In the genomic region with DNA sequence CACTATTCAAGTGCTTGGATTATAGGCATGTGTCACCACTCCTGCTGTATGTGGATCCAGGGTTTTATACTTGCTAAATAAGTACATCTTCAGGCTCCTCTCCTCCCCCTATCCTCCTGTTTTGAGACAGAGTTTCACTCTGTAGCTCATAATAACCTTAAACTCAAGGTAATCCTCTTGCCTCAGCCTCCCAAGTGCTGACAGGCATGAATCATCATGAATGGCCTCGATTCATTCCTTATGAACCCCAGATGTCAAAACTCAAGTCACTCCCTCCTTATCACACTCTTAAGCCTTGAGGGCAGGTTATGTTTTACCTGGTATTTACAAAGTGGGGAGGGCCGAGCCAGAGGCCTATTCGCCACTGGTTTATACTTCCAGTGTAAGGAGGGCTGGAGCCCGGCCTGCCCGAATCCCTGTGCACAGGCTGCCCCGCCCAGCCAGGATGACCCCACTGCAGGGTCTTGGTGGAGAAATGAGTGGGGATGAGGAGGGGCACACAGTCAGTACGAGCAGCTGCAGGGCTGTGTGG, we compare ENCODE assay signal across 26 mouse cellular contexts.
DNase-seq lines count a peak whose midpoint lies in the region; ATAC-seq lines count a peak whose summit lies in the region.
"Had no signal": no experiment of that assay in that cellular context is flagged by ENCODE, and none has a peak within 500 bp of the region (broad histone marks: within the 10 kb centered on the region; RNA-seq: fewer than 3 reads in every experiment).

No protein-coding gene starts in this region.

- no peak overlapping the region for H3K4me3 ChIP-seq in intestine, embryonic 16.5 days (ENCODE audit: low read length)
- H3K4me3 ChIP-seq in stomach, embryonic 16.5 days (replicated peaks; ENCODE audit: low read length), result no peak overlapping the region
- no peak overlapping the region for H3K4me3 ChIP-seq in heart, embryonic 10.5 days
- H3K4me3 ChIP-seq: embryonic facial prominence, embryonic 12.5 days; embryonic facial prominence, embryonic 15.5 days; forebrain, embryonic 12.5 days; forebrain, embryonic 15.5 days; heart, adult 2 months had no signal

- no peak overlapping the region for H3K9ac ChIP-seq in intestine, embryonic 16.5 days (ENCODE audit: low read depth, low read length)
- no peak overlapping the region for H3K9ac ChIP-seq in stomach, embryonic 16.5 days (ENCODE audit: low read length)
- H3K9ac ChIP-seq: embryonic facial prominence, embryonic 12.5 days; embryonic facial prominence, embryonic 15.5 days; forebrain, embryonic 12.5 days; forebrain, embryonic 15.5 days; hindbrain, embryonic 14.5 days had no signal

- peak; percentile 64 for ATAC-seq in intestine, embryonic 16.5 days
- peak; percentile 60; the same call in 1 of the 2 replicates for ATAC-seq in stomach, embryonic 16.5 days (ENCODE audit: insufficient read depth, low FRiP score)
- ATAC-seq: forebrain, embryonic 15.5 days; hindbrain, postnatal 0 days; inflammation-experienced regulatory T-cells, adult 6 months; Patski had no signal

- intact Hi-C loops in left cerebral cortex, postnatal 14 days (cut with DNase I), result no loop called here

- H3K27me3 ChIP-seq in intestine, embryonic 16.5 days (replicated peaks; ENCODE audit: control insufficient read depth, insufficient read depth, low read length), result no peaks in the 10 kb centered on the region
- H3K27me3 ChIP-seq in stomach, embryonic 16.5 days (ENCODE audit: control insufficient read depth, insufficient read depth, low read length), result no peaks in the 10 kb centered on the region
- H3K27me3 ChIP-seq in heart, embryonic 10.5 days (ENCODE audit: insufficient read depth, poor library complexity, severe bottlenecking), result no peaks in the 10 kb centered on the region
- H3K27me3 ChIP-seq: CH12.LX; embryonic facial prominence, embryonic 12.5 days; embryonic facial prominence, embryonic 15.5 days; forebrain, embryonic 12.5 days; forebrain, embryonic 15.5 days; Patski had no signal

- no peaks in the 10 kb centered on the region for H3K9me3 ChIP-seq in intestine, embryonic 16.5 days (ENCODE audit: control insufficient read depth, low read length)
- no peaks in the 10 kb centered on the region for H3K9me3 ChIP-seq in stomach, embryonic 16.5 days (replicated peaks; ENCODE audit: control insufficient read depth, low read length)
- H3K9me3 ChIP-seq in heart, embryonic 10.5 days, result no peaks in the 10 kb centered on the region
- H3K9me3 ChIP-seq: embryonic facial prominence, embryonic 12.5 days; embryonic facial prominence, embryonic 15.5 days; forebrain, embryonic 12.5 days; forebrain, embryonic 15.5 days; G1E had no signal

- peak; percentile 11 for DNase-seq in adrenal gland, adult 2 months
- no peak for DNase-seq in adrenal gland, postnatal 25 days
- peak; percentile 50 for DNase-seq in 3T3-L1 (ENCODE audit: low read depth, low spot score)
- no peak for DNase-seq in left cerebral cortex, postnatal 14 days (ENCODE audit: low spot score in 2 of 2)
- no peak for DNase-seq in heart, embryonic 10.5 days (ENCODE audit: low spot score)
- DNase-seq in heart, adult 11 months, result no peak
- DNase-seq: adrenal gland, postnatal 14 days; B cell, adult 2 months; cerebellum, adult 18-20 months; cerebellum, adult 9-10 months; cerebellum, postnatal 14 days; gastrocnemius, postnatal 25 days; heart, adult 2 months had no signal

- H3K4me1 ChIP-seq in intestine, embryonic 16.5 days (ENCODE audit: control insufficient read depth, insufficient read depth, low read length), result peaks cover 4% of the 10 kb centered on the region; the same call in 1 of the 2 replicates
- no peaks in the 10 kb centered on the region for H3K4me1 ChIP-seq in stomach, embryonic 16.5 days (ENCODE audit: control insufficient read depth, insufficient read depth, low read length)
- H3K4me1 ChIP-seq in heart, embryonic 10.5 days, result peaks cover 13% of the 10 kb centered on the region; the same call in 1 of the 2 replicates
- H3K4me1 ChIP-seq: embryonic facial prominence, embryonic 12.5 days; embryonic facial prominence, embryonic 15.5 days; forebrain, embryonic 12.5 days; forebrain, embryonic 15.5 days had no signal

- no peak overlapping the region for H3K4me2 ChIP-seq in intestine, embryonic 16.5 days (ENCODE audit: low read depth, low read length)
- no peak overlapping the region for H3K4me2 ChIP-seq in stomach, embryonic 16.5 days (ENCODE audit: low read depth, low read length)
- H3K4me2 ChIP-seq: embryonic facial prominence, embryonic 12.5 days; embryonic facial prominence, embryonic 15.5 days; forebrain, embryonic 12.5 days; forebrain, embryonic 15.5 days; heart, embryonic 11.5 days; hindbrain, embryonic 14.5 days had no signal

- no peaks in the 10 kb centered on the region for H3K36me3 ChIP-seq in intestine, embryonic 16.5 days (ENCODE audit: control insufficient read depth, insufficient read depth, low read length)
- H3K36me3 ChIP-seq in stomach, embryonic 16.5 days (ENCODE audit: control insufficient read depth, insufficient read depth, low read length), result no peaks in the 10 kb centered on the region
- no peaks in the 10 kb centered on the region for H3K36me3 ChIP-seq in heart, embryonic 10.5 days
- H3K36me3 ChIP-seq: embryonic facial prominence, embryonic 12.5 days; embryonic facial prominence, embryonic 15.5 days; forebrain, embryonic 12.5 days; forebrain, embryonic 15.5 days; G1E had no signal

- H3K27ac ChIP-seq in intestine, embryonic 16.5 days (ENCODE audit: low read length), result no peak overlapping the region
- H3K27ac ChIP-seq in stomach, embryonic 16.5 days (ENCODE audit: low read length), result no peak overlapping the region
- H3K27ac ChIP-seq in heart, embryonic 10.5 days, result no peak overlapping the region
- H3K27ac ChIP-seq: embryonic facial prominence, embryonic 12.5 days; embryonic facial prominence, embryonic 15.5 days; forebrain, embryonic 12.5 days; forebrain, embryonic 15.5 days; heart, adult 2 months; hindbrain, embryonic 14.5 days; hindbrain, postnatal 0 days had no signal

- 64% methylated on average over 7 of the region's 7 CpGs for WGBS in intestine, embryonic 16.5 days
- WGBS in stomach, embryonic 16.5 days, result 66% methylated on average over 7 of the region's 7 CpGs
- 80% methylated on average over 7 of the region's 7 CpGs for WGBS in heart, embryonic 10.5 days

Comparison
In these comparisons a context has a peak if more than half of its experiments do, and no peak if none do; other contexts are left out.
1. DNase-seq: peak in adrenal gland, adult 2 months (single experiment) and 3T3-L1 (single experiment); none in adrenal gland, postnatal 25 days (single experiment), left cerebral cortex, postnatal 14 days (0 of 2), heart, embryonic 10.5 days (single experiment) and heart, adult 11 months (single experiment).